Mouse (Mus musculus): ENCODE data around the gene Zdhhc12. TPM values are rescaled to one million over a fixed set of nuclear protein-coding genes. Genes with fewer than 3 reads are reported as not detected.

The Zdhhc12 gene
- polyA plus RNA-seq, 1 experiment from 2014 or later, result 29.4 TPM

GRCm38 (mm10) chr2:30108260-30108659 is 14.8 kb upstream of the Zdhhc12 start:
- Histone ChIP-seq H3K4me1 (ENCODE audit: control insufficient read depth, insufficient read depth, low read length) (no peaks in the 10 kb centered on the region), H3K27ac (ENCODE audit: low read length) (no peak overlapping the region), H3K27me3 (ENCODE audit: control insufficient read depth, insufficient read depth, low read length) (no peaks in the 10 kb centered on the region), H3K4me3 (ENCODE audit: low read length) (no peak overlapping the region), H3K36me3 (ENCODE audit: control insufficient read depth, insufficient read depth) (peaks cover 32% of the 10 kb centered on the region), H3K4me2 (ENCODE audit: low read depth, low read length) (no peak overlapping the region), H3K9me3 (replicated peaks; ENCODE audit: control insufficient read depth, low read length) (no peaks in the 10 kb centered on the region), H3K9ac (ENCODE audit: low read length) (no peak overlapping the region)
- WGBS, result 75% methylated on average over 4 of the region's 4 CpGs
- no peak for ATAC-seq (replicated peaks; ENCODE audit: extremely low read depth, insufficient read depth, low FRiP score)

DNA sequence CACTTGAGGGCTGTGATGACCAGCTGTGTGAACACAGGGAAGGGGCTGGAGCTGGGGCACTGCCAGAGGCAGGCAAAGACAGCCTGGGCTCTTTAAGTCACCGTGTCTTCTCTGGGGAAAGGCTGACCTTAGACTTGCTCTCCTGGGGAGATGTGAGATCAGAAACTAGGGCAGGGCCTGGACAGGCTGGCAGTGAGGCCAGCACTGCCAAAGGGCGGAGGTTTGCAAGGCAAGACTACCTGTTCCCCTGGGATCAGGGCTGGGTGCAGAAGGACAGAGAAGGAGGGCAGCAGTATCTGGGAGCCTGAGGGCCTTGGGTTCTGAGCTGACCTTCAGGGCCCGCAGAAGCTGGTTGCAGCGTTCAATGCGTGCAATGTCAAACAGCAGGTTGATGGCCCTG is 14.2 kb upstream of the Zdhhc12 start:
- Histone ChIP-seq H3K27me3 (ENCODE audit: control insufficient read depth, insufficient read depth, low read length) (no peaks in the 10 kb centered on the region), H3K9me3 (replicated peaks; ENCODE audit: control insufficient read depth, low read length) (no peaks in the 10 kb centered on the region), H3K4me1 (ENCODE audit: control insufficient read depth, insufficient read depth, low read length) (no peaks in the 10 kb centered on the region), H3K4me2 (ENCODE audit: low read depth, low read length) (no peak overlapping the region), H3K27ac (ENCODE audit: low read length) (no peak overlapping the region), H3K9ac (ENCODE audit: low read length) (no peak overlapping the region), H3K36me3 (ENCODE audit: control insufficient read depth, insufficient read depth) (peaks cover 34% of the 10 kb centered on the region), H3K4me3 (ENCODE audit: low read length) (no peak overlapping the region)
- ATAC-seq (replicated peaks; ENCODE audit: extremely low read depth, insufficient read depth, low FRiP score), result no peak
- WGBS, result 86% methylated on average over 5 of the region's 5 CpGs

- Histone ChIP-seq H3K4me2 (ENCODE audit: low read depth, low read length) (no peak overlapping the region), H3K27ac (ENCODE audit: low read length) (no peak overlapping the region), H3K4me3 (ENCODE audit: low read length) (no peak overlapping the region), H3K27me3 (ENCODE audit: control insufficient read depth, insufficient read depth, low read length) (no peaks in the 10 kb centered on the region), H3K4me1 (ENCODE audit: control insufficient read depth, insufficient read depth, low read length) (no peaks in the 10 kb centered on the region), H3K9ac (ENCODE audit: low read length) (no peak overlapping the region), H3K36me3 (ENCODE audit: control insufficient read depth, insufficient read depth) (peaks cover 33% of the 10 kb centered on the region), H3K9me3 (replicated peaks; ENCODE audit: control insufficient read depth, low read length) (no peaks in the 10 kb centered on the region)
- ATAC-seq (replicated peaks; ENCODE audit: extremely low read depth, insufficient read depth, low FRiP score), result no peak
These were observed 12.9 kb upstream of the Zdhhc12 start for GRCm38 (mm10) chr2:30106364-30106763.

GRCm38 (mm10) chr2:30100214-30100613 is 6.8 kb upstream of the Zdhhc12 start:
- no peaks in the 10 kb centered on the region for H3K9me3 ChIP-seq (replicated peaks; ENCODE audit: control insufficient read depth, low read length)
- no peak overlapping the region for H3K4me3 ChIP-seq (ENCODE audit: low read length)
- no peak overlapping the region for H3K27ac ChIP-seq (ENCODE audit: low read length)
- peaks cover 29% of the 10 kb centered on the region for H3K36me3 ChIP-seq (ENCODE audit: control insufficient read depth, insufficient read depth)
- H3K9ac ChIP-seq (ENCODE audit: low read length), result no peak overlapping the region
- ATAC-seq (replicated peaks; ENCODE audit: extremely low read depth, insufficient read depth, low FRiP score), result no peak
- H3K4me1 ChIP-seq (ENCODE audit: control insufficient read depth, insufficient read depth, low read length), result no peaks in the 10 kb centered on the region
- no peaks in the 10 kb centered on the region for H3K27me3 ChIP-seq (ENCODE audit: control insufficient read depth, insufficient read depth, low read length)
- H3K4me2 ChIP-seq (ENCODE audit: low read depth, low read length), result no peak overlapping the region
- 56% methylated on average over 4 of the region's 4 CpGs for WGBS

DNA sequence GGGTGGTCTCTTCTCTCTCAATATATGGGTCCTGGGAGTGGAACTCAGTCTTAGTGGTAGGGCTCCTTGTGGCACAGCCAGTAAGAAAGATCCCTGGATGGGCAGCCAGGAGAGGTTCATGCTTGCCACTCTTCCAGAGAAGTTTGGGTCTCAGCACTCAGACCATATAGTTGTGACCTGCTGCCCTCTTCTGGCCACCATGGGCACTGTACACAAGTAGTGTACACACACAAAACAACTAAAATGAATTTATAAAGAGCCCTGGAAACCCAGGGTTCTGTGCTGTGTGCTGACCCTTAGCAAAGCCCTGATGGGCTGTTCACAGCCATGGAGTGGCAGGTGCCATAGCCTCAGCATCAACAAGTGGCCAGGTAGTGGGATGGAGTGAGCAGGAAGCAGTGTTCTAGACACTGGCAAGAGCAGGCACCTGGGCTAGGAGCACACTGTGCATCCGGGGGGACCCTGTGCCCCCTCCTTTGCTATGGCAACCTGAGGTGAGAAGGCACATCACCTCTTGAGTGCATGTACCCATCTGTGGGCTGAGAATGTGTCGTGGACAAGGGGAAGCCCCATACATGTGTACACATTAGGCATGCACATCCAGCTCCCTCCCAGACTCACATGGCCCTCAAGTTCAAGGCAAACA is 2.6 kb upstream of the Zdhhc12 start:
- ATAC-seq (replicated peaks; ENCODE audit: extremely low read depth, insufficient read depth, low FRiP score), result no peak
- 80% methylated on average over 2 of the region's 2 CpGs for WGBS

GRCm38 (mm10) chr2:30094208-30094588 is 750 bp upstream of the Zdhhc12 start:
- Histone ChIP-seq H3K27ac (ENCODE audit: low read length) (peak overlapping the region; percentile 59), H3K4me3 (ENCODE audit: low read length) (peak overlapping the region; percentile 77), H3K4me2 (ENCODE audit: low read depth, low read length) (peak overlapping the region; percentile 95), H3K27me3 (ENCODE audit: control insufficient read depth, insufficient read depth, low read length) (no peaks in the 10 kb centered on the region), H3K36me3 (ENCODE audit: control insufficient read depth, insufficient read depth) (no peaks in the 10 kb centered on the region; the same call in 1 of the 2 replicates), H3K9me3 (replicated peaks; ENCODE audit: control insufficient read depth, low read length) (no peaks in the 10 kb centered on the region), H3K9ac (ENCODE audit: low read length) (peak overlapping the region; percentile 77), H3K4me1 (ENCODE audit: control insufficient read depth, insufficient read depth, low read length) (peaks cover 14% of the 10 kb centered on the region)
- no peak for ATAC-seq (replicated peaks; ENCODE audit: extremely low read depth, insufficient read depth, low FRiP score)
- 1% methylated on average over 13 of the region's 13 CpGs for WGBS

More for the DNA sequence above, 2.6 kb upstream of the Zdhhc12 start:
- Histone ChIP-seq H3K4me3 (ENCODE audit: low read length) (no peak overlapping the region), H3K9me3 (replicated peaks; ENCODE audit: control insufficient read depth, low read length) (no peaks in the 10 kb centered on the region), H3K27me3 (ENCODE audit: control insufficient read depth, insufficient read depth, low read length) (no peaks in the 10 kb centered on the region), H3K9ac (ENCODE audit: low read length) (no peak overlapping the region), H3K27ac (ENCODE audit: low read length) (no peak overlapping the region), H3K36me3 (ENCODE audit: control insufficient read depth, insufficient read depth) (peaks cover 7% of the 10 kb centered on the region; the same call in 1 of the 2 replicates), H3K4me1 (ENCODE audit: control insufficient read depth, insufficient read depth, low read length) (peaks cover 14% of the 10 kb centered on the region), H3K4me2 (ENCODE audit: low read depth, low read length) (no peak overlapping the region)

DNA sequence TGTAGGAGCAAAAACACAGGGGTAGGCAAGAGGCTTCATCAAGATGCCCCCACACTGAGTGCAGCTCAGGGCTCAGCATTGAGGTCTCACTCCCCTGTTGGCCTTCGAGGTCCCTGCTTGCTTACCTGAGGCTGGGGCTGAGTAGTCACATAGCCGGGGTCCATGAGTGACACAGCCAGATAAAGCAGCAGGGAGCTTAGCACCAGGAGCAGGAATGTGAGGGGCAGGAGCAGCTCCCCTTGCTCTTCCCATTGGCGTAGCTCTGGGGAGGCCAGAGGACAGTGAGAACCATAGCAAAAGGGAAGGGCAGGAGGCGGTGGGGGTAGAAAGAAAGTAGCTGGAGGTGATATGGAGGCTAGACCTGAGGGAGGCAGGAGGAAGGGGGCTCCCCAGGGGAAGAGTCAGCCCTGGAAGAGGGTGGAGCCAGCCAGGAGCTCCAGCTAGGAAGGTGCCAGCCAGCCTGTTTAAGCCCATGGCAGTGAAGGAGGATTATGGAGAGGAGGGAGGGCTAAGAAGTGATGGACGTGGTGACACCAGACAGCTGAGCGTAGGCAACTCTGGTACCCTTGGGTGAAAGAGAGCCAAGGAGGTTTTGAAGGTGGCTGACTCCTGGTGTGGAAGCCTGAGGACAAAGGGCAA is 1.0 kb downstream of the Zdhhc12 start:
- ATAC-seq (replicated peaks; ENCODE audit: extremely low read depth, insufficient read depth, low FRiP score), result no peak
- H3K4me2 ChIP-seq (ENCODE audit: low read depth, low read length), result peak overlapping the region; percentile 95
- peak overlapping the region; percentile 77 for H3K4me3 ChIP-seq (ENCODE audit: low read length)
- no peaks in the 10 kb centered on the region for H3K27me3 ChIP-seq (ENCODE audit: control insufficient read depth, insufficient read depth, low read length)
- peak overlapping the region; percentile 77 for H3K9ac ChIP-seq (ENCODE audit: low read length)
- H3K27ac ChIP-seq (ENCODE audit: low read length), result peak overlapping the region; percentile 49
- H3K36me3 ChIP-seq (ENCODE audit: control insufficient read depth, insufficient read depth), result peaks cover 2% of the 10 kb centered on the region
- 43% methylated on average over 6 of the region's 6 CpGs for WGBS
- H3K4me1 ChIP-seq (ENCODE audit: control insufficient read depth, insufficient read depth, low read length), result peaks cover 14% of the 10 kb centered on the region
- H3K9me3 ChIP-seq (replicated peaks; ENCODE audit: control insufficient read depth, low read length), result 0 out of 2 replicates have a peak, but pooled peaks cover 1% of the 10 kb centered on the region

GRCm38 (mm10) chr2:30091521-30091920 is 1.9 kb downstream of the Zdhhc12 start:
- Histone ChIP-seq H3K9ac (ENCODE audit: low read length) (no peak overlapping the region), H3K4me3 (ENCODE audit: low read length) (no peak overlapping the region), H3K27ac (ENCODE audit: low read length) (no peak overlapping the region), H3K4me2 (ENCODE audit: low read depth, low read length) (no peak overlapping the region), H3K4me1 (ENCODE audit: control insufficient read depth, insufficient read depth, low read length) (peaks cover 14% of the 10 kb centered on the region), H3K36me3 (ENCODE audit: control insufficient read depth, insufficient read depth) (peaks cover 7% of the 10 kb centered on the region), H3K9me3 (replicated peaks; ENCODE audit: control insufficient read depth, low read length) (0 out of 2 replicates have a peak, but pooled peaks cover 3% of the 10 kb centered on the region), H3K27me3 (ENCODE audit: control insufficient read depth, insufficient read depth, low read length) (no peaks in the 10 kb centered on the region)
- no peak for ATAC-seq (replicated peaks; ENCODE audit: extremely low read depth, insufficient read depth, low FRiP score)
- WGBS, result 95% methylated on average over 12 of the region's 12 CpGs

- ATAC-seq (replicated peaks; ENCODE audit: extremely low read depth, insufficient read depth, low FRiP score), result no peak
- WGBS, result 85% methylated on average over 4 of the region's 4 CpGs
- Histone ChIP-seq H3K9ac (ENCODE audit: low read length) (no peak overlapping the region), H3K4me3 (ENCODE audit: low read length) (no peak overlapping the region), H3K27ac (ENCODE audit: low read length) (no peak overlapping the region), H3K4me1 (ENCODE audit: control insufficient read depth, insufficient read depth, low read length) (peaks cover 2% of the 10 kb centered on the region; the same call in 1 of the 2 replicates), H3K27me3 (ENCODE audit: control insufficient read depth, insufficient read depth, low read length) (no peaks in the 10 kb centered on the region), H3K36me3 (ENCODE audit: control insufficient read depth, insufficient read depth) (peaks cover 7% of the 10 kb centered on the region), H3K4me2 (ENCODE audit: low read depth, low read length) (no peak overlapping the region), H3K9me3 (replicated peaks; ENCODE audit: control insufficient read depth, low read length) (0 out of 2 replicates have a peak, but pooled peaks cover 3% of the 10 kb centered on the region)
These were observed 6.1 kb downstream of the Zdhhc12 start for GRCm38 (mm10) chr2:30087310-30087709.

Measured in heart, embryonic 16.5 days (tissue).